Mouse (Mus musculus) lung, postnatal 0 days (tissue): ENCODE results near the gene Sept11.

Experiments
- CTCF ChIP-seq: IDR thresholded peaks from 2 replicates; pipeline ENCODE4 v1.5.1; 2016; ENCODE audit warnings: antibody characterized with exemption, mild to moderate bottlenecking
- EP300 ChIP-seq: IDR thresholded peaks from 2 replicates; pipeline ENCODE4 v1.6.1; 2016; ENCODE audit warnings: antibody characterized with exemption, mild to moderate bottlenecking, control low read depth

DNA sequence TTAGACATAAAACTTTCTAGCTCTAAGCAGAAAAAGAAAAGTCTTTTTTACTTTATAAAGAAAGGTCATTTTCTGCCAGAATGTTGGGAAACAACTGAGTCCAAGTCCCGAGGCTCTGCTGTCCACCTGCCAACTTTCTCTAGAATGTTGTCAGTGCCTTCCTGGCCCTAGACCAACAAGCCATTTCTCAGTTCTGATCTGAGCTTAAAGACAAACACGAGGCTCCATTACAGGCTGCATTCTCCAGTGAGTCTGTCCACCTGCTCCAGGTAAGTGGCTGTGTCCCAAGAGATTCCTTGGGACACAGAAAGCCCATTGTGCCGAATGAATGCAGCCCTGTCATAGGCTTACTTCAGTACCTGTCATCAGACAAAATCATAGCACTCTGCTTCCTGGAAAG, 128.4 kb downstream of the Sept11 start:
- TF ChIP-seq CTCF (no peak), EP300 (no peak)
